Mouse (Mus musculus) neural tube, embryonic 13.5 days (tissue): ENCODE results near the gene Pou2af1. TPM values are rescaled to one million over a fixed set of nuclear protein-coding genes. Genes with fewer than 3 reads are reported as not detected.

Experiments
- ATAC-seq: fragments of 200-750 bp; cut with Nextera tagmentation; 2 replicates; pipeline ENCODE4 v1.8.0; 2017; ENCODE audit warnings: low read depth, mild to moderate bottlenecking, moderate TSS enrichment, moderate library complexity
- H3K27ac ChIP-seq: fragments of 300-500 bp; sonication (generic); replicated peaks from 2 replicates; pipeline ENCODE4 v1.5.1; 2015; ENCODE audit warnings: moderate library complexity, mild to moderate bottlenecking, inconsistent platforms
- H3K27me3 ChIP-seq: fragments of 300-500 bp; sonication (generic); 2 replicates; pipeline ENCODE4 v1.6.1; 2015; ENCODE audit warnings: mild to moderate bottlenecking, inconsistent platforms
- H3K36me3 ChIP-seq: fragments of 300-500 bp; sonication (generic); 2 replicates; pipeline ENCODE4 v1.6.1; 2015; ENCODE audit warnings: mild to moderate bottlenecking, inconsistent platforms
- H3K4me1 ChIP-seq: fragments of 300-500 bp; sonication (generic); replicated peaks from 2 replicates; pipeline ENCODE4 v1.6.1; 2015; ENCODE audit warnings: inconsistent platforms
- H3K4me2 ChIP-seq: fragments of 300-500 bp; sonication (generic); 2 replicates; pipeline ENCODE4 v1.6.1; 2015; ENCODE audit warnings: inconsistent platforms, mild to moderate bottlenecking, moderate library complexity
- H3K4me3 ChIP-seq: fragments of 300-500 bp; sonication (generic); 2 replicates; pipeline ENCODE4 v1.5.1; 2015; ENCODE audit warnings: mild to moderate bottlenecking, inconsistent platforms
- H3K9ac ChIP-seq: fragments of 300-500 bp; sonication (generic); 2 replicates; pipeline ENCODE4 v1.6.1; 2015; ENCODE audit warnings: moderate library complexity, mild to moderate bottlenecking, inconsistent platforms
- H3K9me3 ChIP-seq: fragments of 300-500 bp; sonication (generic); 2 replicates; pipeline ENCODE4 v1.6.1; 2016; ENCODE audit warnings: inconsistent platforms
- WGBS: fragments of 180-500 bp; shearing (Covaris S2); methylation state at CpG from one replicate; pipeline ENCODE4 v1.1.7; 2015; 5-methylcytosine and 5-hydroxymethylcytosine counted together
- polyA plus RNA-seq: library from polyadenylated mRNA; unstranded; fragments of >200 nt; fragmentation: Nextera tagmentation; extraction: Ambion mirVana; gene quantifications from 2 replicates; pipeline ENCODE4 v1.2.1, GENCODE M21; 2015

Gene Pou2af1
- polyA plus RNA-seq, 1 experiment from 2014 or later: not detected

GRCm38 (mm10) chr9:51286079-51286478, 72.6 kb downstream of the Pou2af1 start:
- no peak for ATAC-seq
- Histone ChIP-seq H3K4me1 (no peaks in the 10 kb centered on the region), H3K36me3 (no peaks in the 10 kb centered on the region)

More at GRCm38 (mm10) chr9:51286079-51286478, 72.6 kb downstream of the Pou2af1 start:
- Histone ChIP-seq H3K27me3 (0 out of 2 replicates have a peak, but pooled peaks cover under 1% of the 10 kb centered on the region), H3K27ac (no peak overlapping the region), H3K4me3 (no peak overlapping the region), H3K9me3 (no peaks in the 10 kb centered on the region), H3K4me2 (no peak overlapping the region), H3K9ac (no peak overlapping the region)
- WGBS: 61% methylated on average over 2 of the region's 2 CpGs

Other genes with a start within 250 kb of the Pou2af1 start
- gene Sik2, start 204.6 kb upstream of the Pou2af1 start, polyA plus RNA-seq: 15.5 and 18.0 TPM in 2 replicates
- not detected in 2 replicates for gene Btg4, start 152.8 kb upstream of the Pou2af1 start, polyA plus RNA-seq
- 2.4 and 2.7 TPM in 2 replicates for gene Layn, start 136.6 kb upstream of the Pou2af1 start, polyA plus RNA-seq
- 0.60 TPM in 1 of 2 replicates, not detected in the other for gene 4833427G06Rik, start 111.6 kb upstream of the Pou2af1 start, polyA plus RNA-seq
- gene Gm32742, start 48.2 kb upstream of the Pou2af1 start, polyA plus RNA-seq: 0.06 TPM in 1 of 2 replicates, not detected in the other
- 0.56 and 1.3 TPM in 2 replicates for gene Colca2, start 64.9 kb downstream of the Pou2af1 start, polyA plus RNA-seq
- gene 1810046K07Rik, start 115.2 kb downstream of the Pou2af1 start, polyA plus RNA-seq: not detected in 2 replicates